Mouse (Mus musculus): ENCODE results near the gene Arhgap15.
A peak's percentile ranks its signal among the peaks of the same experiment; 100 is the strongest.

Gene Arhgap15

DNA sequence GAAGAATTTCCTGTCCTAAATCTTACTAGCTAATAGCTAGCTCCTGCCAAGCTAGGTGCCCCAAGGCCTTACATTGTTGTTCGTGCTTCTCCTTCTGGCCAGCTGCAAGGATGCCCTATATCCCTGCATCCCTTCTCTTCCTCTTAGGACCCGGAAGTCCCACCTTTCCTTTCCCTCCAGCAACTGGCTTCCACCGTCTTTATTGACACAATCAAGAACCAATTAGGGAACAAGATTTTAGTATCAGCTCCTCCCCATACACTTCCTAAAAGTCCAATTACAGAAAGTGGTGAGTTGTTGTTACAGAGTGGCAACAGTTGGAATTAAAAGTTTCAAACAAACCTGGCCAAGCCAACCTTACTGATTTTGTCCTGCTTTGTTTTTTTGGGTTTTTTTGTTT lies 183.1 kb downstream of the Arhgap15 start:
- DNase-seq (ENCODE audit: low read depth), result no peak

DNA sequence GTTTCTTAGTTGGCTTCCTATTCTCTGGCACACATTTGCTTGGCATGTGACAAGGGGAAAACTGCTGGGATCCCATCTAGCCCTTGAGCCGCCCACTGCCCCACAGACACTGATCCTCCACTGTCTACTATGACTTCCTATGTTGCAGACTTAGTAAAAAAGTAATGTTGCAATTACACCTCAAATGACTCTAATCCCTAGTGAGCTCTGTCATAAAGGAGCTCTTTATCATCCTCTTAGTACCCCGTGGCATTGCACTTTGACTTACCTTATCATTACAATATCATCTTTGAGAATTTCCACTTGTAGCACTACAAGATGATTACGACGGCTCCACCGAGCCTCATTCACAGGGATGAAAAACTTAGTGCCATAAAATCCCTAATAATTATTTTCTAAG lies 190.6 kb downstream of the Arhgap15 start:
- DNase-seq (ENCODE audit: low read depth), result no peak

DNA sequence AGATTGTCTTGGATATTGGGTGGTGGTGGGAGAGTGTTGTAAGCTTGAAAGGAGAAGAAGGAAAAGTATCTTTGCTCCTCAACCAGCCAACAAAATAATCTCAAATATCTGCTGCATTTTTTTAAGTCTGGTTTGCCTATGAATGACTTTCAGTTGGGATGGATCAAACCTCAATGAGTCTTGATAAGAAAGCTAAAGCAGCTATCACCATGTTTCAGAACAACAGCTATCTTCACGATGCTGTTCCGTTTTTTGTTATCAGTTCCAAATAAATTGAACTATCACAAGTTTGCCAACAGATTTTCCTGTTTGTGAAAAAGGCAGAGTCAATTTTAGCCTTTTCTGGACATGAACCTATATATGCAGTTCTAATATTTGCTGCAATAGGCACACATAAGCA lies 197.1 kb downstream of the Arhgap15 start:
- DNase-seq (ENCODE audit: low read depth), result no peak

GRCm38 (mm10) chr2:43949775-43950492 lies 201.3 kb downstream of the Arhgap15 start:
- no peak for DNase-seq (ENCODE audit: low read depth)

GRCm38 (mm10) chr2:43950741-43951140 lies 202.1 kb downstream of the Arhgap15 start:
- DNase-seq (ENCODE audit: low read depth), result no peak

GRCm38 (mm10) chr2:43959189-43959588 lies 210.6 kb downstream of the Arhgap15 start:
- no peak for DNase-seq (ENCODE audit: low read depth)

GRCm38 (mm10) chr2:43962466-43962865 lies 213.8 kb downstream of the Arhgap15 start:
- no peak for DNase-seq (ENCODE audit: low read depth)

- no peak for DNase-seq (ENCODE audit: low read depth)
These were observed 220.0 kb downstream of the Arhgap15 start for GRCm38 (mm10) chr2:43968581-43968980.

DNA sequence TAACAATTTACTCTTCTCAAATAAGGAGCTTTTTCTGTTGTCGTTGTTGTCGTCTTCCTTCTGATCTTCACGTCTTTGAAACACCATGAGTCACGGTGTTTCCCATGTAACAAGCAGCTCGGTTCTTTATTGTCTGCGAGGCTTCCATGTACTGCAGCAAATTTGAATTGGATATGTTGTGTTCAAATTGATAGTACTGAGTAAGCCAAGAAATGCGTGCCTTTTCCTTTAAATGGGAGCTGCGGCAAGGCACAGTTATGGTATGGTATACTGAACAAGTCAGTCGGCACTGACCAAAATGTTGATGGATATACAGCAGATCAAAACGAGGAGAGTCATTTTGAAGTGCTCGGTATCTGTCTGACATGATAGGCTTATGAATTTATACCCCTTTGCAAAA lies 229.1 kb downstream of the Arhgap15 start:
- DNase-seq (ENCODE audit: low read depth), result no peak

DNA sequence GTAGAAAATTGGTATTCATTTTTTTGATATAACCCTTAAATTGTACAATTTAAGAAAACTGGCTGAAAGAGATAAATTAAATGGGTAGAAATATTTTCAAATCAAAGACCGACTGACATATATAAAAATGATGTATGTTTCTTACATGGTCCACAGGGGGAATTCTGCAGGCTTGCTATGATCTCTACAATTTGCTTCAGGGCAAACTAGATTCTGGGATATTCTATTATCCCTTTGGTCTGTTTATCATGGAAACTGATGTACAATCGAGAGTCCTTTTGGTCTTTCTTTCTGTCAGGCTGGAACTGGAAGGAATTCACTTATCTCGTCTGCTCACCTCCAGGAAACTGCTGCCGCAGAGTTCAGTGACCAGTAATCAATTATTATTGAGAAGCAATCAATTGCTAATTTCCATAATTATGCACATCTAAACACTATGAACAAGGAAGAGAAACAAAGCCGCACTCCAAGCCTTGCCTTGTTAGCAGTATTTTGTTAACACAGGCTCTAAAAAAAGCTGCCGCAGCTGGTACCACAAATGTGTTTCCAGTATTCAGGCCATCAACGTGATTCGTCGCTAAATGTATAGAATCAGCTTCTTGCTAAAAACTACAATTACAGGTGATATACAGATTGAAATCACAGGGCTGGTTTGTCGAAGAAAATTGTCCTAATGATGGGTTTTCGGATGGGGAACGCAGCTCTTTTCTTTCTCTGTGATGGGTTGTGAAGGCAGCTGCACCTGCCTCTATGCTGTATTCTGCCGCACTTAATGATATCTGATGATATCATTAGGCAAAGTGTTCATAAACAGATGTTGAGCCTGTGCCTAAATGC lies 229.8 kb downstream of the Arhgap15 start:
- DNase-seq (ENCODE audit: low read depth), result no peak

GRCm38 (mm10) chr2:43986066-43986465 lies 237.4 kb downstream of the Arhgap15 start:
- no peak for DNase-seq (ENCODE audit: low read depth)

- DNase-seq (ENCODE audit: low read depth), result no peak
These were observed 239.3 kb downstream of the Arhgap15 start for GRCm38 (mm10) chr2:43987919-43988318.

GRCm38 (mm10) chr2:43989850-43990249 lies 241.2 kb downstream of the Arhgap15 start:
- DNase-seq (ENCODE audit: low read depth), result no peak

GRCm38 (mm10) chr2:43992510-43992909 lies 243.9 kb downstream of the Arhgap15 start:
- peak; percentile 62 for DNase-seq (ENCODE audit: low read depth)

- no peak for DNase-seq (ENCODE audit: low read depth)
These were observed 253.8 kb downstream of the Arhgap15 start for GRCm38 (mm10) chr2:44002454-44002853.

DNA sequence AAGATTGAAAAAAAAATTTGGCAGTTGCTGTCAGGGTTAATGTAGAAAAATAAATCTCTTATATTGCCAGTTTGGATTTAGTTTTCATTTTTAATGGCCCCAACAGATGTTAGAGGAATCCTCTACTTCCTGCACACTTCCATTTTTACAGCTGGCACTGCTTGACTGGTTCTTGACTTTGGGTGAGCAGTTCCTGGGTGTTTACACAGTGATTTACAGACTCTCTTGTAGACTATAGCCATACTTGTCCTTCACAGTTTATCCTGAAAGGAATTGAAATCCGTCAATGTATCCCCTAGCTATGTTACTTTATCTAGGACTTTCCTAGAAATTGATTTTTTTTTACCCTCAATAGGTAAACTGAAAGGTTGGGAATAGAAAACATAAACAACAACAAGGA lies 261.6 kb downstream of the Arhgap15 start:
- DNase-seq (ENCODE audit: low read depth), result no peak

DNA sequence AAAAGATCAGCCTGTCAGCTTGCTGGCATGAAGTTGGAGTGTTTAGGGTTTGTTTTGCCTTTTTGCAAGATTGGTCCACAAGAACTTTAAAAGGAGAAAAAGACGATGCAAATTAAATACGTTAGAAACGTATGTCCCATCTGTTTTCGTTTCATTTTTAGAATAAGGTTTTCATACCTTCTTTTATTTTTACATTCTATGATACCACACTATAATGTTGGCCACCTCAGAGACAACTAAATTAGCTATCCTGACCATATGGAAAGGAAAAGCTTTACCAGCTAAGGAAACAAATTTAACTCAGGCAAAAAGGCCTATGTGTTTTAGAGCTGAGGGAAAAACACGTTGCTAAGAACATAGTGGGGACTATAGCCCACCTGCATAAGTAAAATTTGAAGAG lies 264.8 kb downstream of the Arhgap15 start:
- no peak for DNase-seq (ENCODE audit: low read depth)

DNA sequence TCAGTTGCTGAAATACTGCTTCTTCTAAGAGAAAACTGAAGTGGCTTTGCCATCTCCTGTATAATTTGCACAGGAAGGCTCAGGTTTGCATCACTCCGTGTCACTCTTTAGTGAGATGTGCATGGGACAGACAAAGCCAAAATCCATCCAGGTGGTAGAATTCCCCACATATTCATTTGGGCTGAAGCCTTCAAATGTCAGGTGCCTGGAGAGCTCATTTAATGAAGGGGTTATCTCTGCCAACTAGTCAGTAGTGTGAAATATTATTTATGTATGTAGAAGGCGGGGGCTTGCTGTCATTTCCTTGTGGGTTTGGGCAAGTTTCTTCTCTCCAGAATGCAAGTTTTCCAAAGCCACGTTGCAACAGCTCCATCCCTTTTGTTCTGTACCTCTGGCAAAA lies 268.1 kb downstream of the Arhgap15 start:
- no peak for DNase-seq (ENCODE audit: low read depth)

- DNase-seq (ENCODE audit: low read depth), result no peak
These were observed 268.9 kb downstream of the Arhgap15 start for GRCm38 (mm10) chr2:44017405-44018026.

DNA sequence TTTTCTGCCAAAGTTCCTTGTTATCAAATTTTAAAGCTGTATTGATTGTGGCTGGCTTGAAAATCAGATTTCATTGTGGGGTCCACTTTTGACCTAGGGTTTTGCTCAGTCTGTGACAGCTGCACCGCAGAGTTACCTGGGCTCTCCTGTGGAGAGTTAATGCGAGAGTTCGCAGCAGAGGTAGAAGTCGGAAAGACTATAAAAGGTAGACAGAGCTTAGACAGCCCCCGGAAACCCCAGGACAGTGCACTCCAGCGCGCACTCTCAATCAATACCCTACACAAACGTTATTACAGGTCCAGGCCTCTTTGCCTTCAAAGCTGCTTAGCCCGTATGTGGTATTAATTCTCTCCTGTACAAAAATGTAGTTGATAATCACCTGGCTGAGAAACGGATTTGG lies 269.4 kb downstream of the Arhgap15 start:
- no peak for DNase-seq (ENCODE audit: low read depth)

DNA sequence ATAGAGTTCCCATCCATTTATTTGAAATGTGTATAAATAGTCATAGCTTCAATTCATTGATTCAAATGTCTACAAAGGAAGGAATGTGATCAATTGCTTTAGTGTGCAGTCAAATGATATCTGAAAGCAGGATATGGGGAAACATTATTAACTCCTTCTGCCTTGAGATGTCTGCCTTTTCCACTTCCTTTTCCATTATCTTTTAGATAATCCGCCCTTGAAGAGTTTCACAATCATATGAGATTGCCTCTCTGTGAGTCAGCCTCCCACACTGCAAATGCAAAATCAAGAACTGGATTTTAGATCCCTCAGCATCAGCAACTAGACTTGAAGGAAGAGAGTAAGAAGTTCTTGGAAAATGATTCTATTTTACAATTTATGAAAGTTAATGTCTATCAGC lies 276.1 kb downstream of the Arhgap15 start:
- DNase-seq (ENCODE audit: low read depth), result no peak

DNA sequence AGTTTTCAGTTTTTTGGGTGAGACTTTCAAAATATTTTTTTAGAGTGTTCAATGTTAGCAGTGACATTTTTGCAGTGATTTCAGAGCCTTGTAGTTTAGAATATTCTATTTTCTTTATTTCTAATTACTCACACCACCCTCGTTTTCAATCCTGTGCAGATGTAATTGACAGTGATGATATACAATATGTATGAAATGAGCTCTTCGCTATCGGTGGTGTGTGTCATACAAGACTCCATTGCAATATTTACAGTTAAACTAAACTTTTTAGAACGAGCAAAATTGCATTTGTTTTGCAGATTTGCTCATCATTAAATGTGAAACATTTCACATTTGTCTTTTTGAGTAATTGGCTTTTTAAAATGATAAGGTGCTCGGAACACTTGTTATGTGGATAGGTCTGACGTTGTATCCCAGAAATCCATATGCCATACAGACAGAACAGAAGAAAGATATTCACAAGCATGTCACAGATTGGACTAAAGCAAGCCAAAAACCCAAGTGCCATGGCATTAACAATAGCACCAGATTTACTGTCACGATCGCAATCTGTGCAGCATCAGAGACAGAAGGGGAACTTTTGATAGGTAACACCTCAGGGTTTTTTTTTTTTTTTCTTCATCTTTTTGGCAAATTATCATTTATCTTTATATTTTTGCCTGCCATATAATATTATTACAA lies 280.6 kb downstream of the Arhgap15 start:
- no peak for DNase-seq (ENCODE audit: low read depth)
